Mouse (Mus musculus): ENCODE results near the gene Igsf8. TPM values are rescaled to one million over a fixed set of nuclear protein-coding genes. Genes with fewer than 3 reads are reported as not detected.

Igsf8 gene
- polyA plus RNA-seq, 1 experiment: 90.8 TPM

GRCm38 (mm10) chr1:172333512-172333911 is 72.1 kb downstream of the Igsf8 start:
- no peak overlapping the region for H3K27ac ChIP-seq (ENCODE audit: insufficient read depth, low read depth, low read length)
- H3K36me3 ChIP-seq (ENCODE audit: control insufficient read depth, insufficient read depth, low read length): no peaks in the 10 kb centered on the region
- H3K4me1 ChIP-seq (ENCODE audit: control insufficient read depth, insufficient read depth, insufficient read length, low read length): no peaks in the 10 kb centered on the region
- 22% methylated on average over 3 of the region's 3 CpGs for WGBS
- H3K27me3 ChIP-seq (ENCODE audit: control insufficient read depth, insufficient read depth, low read length): peaks cover 14% of the 10 kb centered on the region
- TF ChIP-seq CTCF (IDR thresholded peaks at IDR 0.05; ENCODE audit: extremely low read depth, insufficient read length, insufficient replicate concordance, low read depth, low read length) (no peak), POLR2A (IDR thresholded peaks at IDR 0.05; ENCODE audit: low read depth, low read length) (no peak)
- no peak overlapping the region for H3K4me3 ChIP-seq (ENCODE audit: low read depth, low read length)

GRCm38 (mm10) chr1:172335804-172336203 is 74.4 kb downstream of the Igsf8 start:
- Histone ChIP-seq H3K27ac (ENCODE audit: insufficient read depth, low read depth, low read length) (no peak overlapping the region), H3K36me3 (ENCODE audit: control insufficient read depth, insufficient read depth, low read length) (no peaks in the 10 kb centered on the region), H3K27me3 (ENCODE audit: control insufficient read depth, insufficient read depth, low read length) (peaks cover 21% of the 10 kb centered on the region), H3K4me1 (ENCODE audit: control insufficient read depth, insufficient read depth, insufficient read length, low read length) (no peaks in the 10 kb centered on the region), H3K4me3 (ENCODE audit: low read depth, low read length) (no peak overlapping the region)
- WGBS: 71% methylated on average over 15 of the region's 15 CpGs
- TF ChIP-seq POLR2A (IDR thresholded peaks at IDR 0.05; ENCODE audit: low read depth, low read length) (no peak), CTCF (IDR thresholded peaks at IDR 0.05; ENCODE audit: extremely low read depth, insufficient read length, insufficient replicate concordance, low read depth, low read length) (no peak)

- no peaks in the 10 kb centered on the region for H3K36me3 ChIP-seq (ENCODE audit: control insufficient read depth, insufficient read depth, low read length)
- H3K27me3 ChIP-seq (ENCODE audit: control insufficient read depth, insufficient read depth, low read length): peaks cover 37% of the 10 kb centered on the region
- no peaks in the 10 kb centered on the region; the same call in 1 of the 2 replicates for H3K4me1 ChIP-seq (ENCODE audit: control insufficient read depth, insufficient read depth, insufficient read length, low read length)
- no peak overlapping the region for H3K4me3 ChIP-seq (ENCODE audit: low read depth, low read length)
- TF ChIP-seq CTCF (IDR thresholded peaks at IDR 0.05; ENCODE audit: extremely low read depth, insufficient read length, insufficient replicate concordance, low read depth, low read length): no peak
- TF ChIP-seq POLR2A (IDR thresholded peaks at IDR 0.05; ENCODE audit: low read depth, low read length): no peak
- WGBS: 48% methylated on average over 2 of the region's 2 CpGs
- H3K27ac ChIP-seq (ENCODE audit: insufficient read depth, low read depth, low read length): no peak overlapping the region
These were observed 76.2 kb downstream of the Igsf8 start for GRCm38 (mm10) chr1:172337411-172338185.

GRCm38 (mm10) chr1:172340729-172341321 is 79.4 kb downstream of the Igsf8 start, which contains the start of gene Kcnj10:
Gene Kcnj10 (plus strand): TSS chr1:172341210.
- peaks cover 32% of the 10 kb centered on the region for H3K27me3 ChIP-seq (ENCODE audit: control insufficient read depth, insufficient read depth, low read length)
- TF ChIP-seq POLR2A (IDR thresholded peaks at IDR 0.05; ENCODE audit: low read depth, low read length): no peak
- TF ChIP-seq CTCF (IDR thresholded peaks at IDR 0.05; ENCODE audit: extremely low read depth, insufficient read length, insufficient replicate concordance, low read depth, low read length): no peak
- H3K4me1 ChIP-seq (ENCODE audit: control insufficient read depth, insufficient read depth, insufficient read length, low read length): no peaks in the 10 kb centered on the region; the same call in 1 of the 2 replicates
- no peak within 1 kb of the TSS for H3K27ac ChIP-seq (ENCODE audit: insufficient read depth, low read depth, low read length)
- peak within 1 kb of the TSS; percentile 46 for H3K4me3 ChIP-seq (ENCODE audit: low read depth, low read length)
- 3% methylated on average over 38 of the region's 38 CpGs for WGBS
- no peaks in the 10 kb centered on the region for H3K36me3 ChIP-seq (ENCODE audit: control insufficient read depth, insufficient read depth, low read length)

- H3K4me1 ChIP-seq (ENCODE audit: control insufficient read depth, insufficient read depth, insufficient read length, low read length): no peaks in the 10 kb centered on the region; the same call in none of the 2 replicates
- H3K36me3 ChIP-seq (ENCODE audit: control insufficient read depth, insufficient read depth, low read length): no peaks in the 10 kb centered on the region
- peaks cover 32% of the 10 kb centered on the region for H3K27me3 ChIP-seq (ENCODE audit: control insufficient read depth, insufficient read depth, low read length)
- H3K27ac ChIP-seq (ENCODE audit: insufficient read depth, low read depth, low read length): no peak overlapping the region
- WGBS: 13% methylated on average over 10 of the region's 10 CpGs
- H3K4me3 ChIP-seq (ENCODE audit: low read depth, low read length): peak overlapping the region; percentile 46
- TF ChIP-seq CTCF (IDR thresholded peaks at IDR 0.05; ENCODE audit: extremely low read depth, insufficient read length, insufficient replicate concordance, low read depth, low read length) (no peak), POLR2A (IDR thresholded peaks at IDR 0.05; ENCODE audit: low read depth, low read length) (no peak)
These were observed 79.9 kb downstream of the Igsf8 start for GRCm38 (mm10) chr1:172341386-172341785.

- no peaks in the 10 kb centered on the region; the same call in none of the 2 replicates for H3K4me1 ChIP-seq (ENCODE audit: control insufficient read depth, insufficient read depth, insufficient read length, low read length)
- no peak overlapping the region for H3K27ac ChIP-seq (ENCODE audit: insufficient read depth, low read depth, low read length)
- no peak for TF ChIP-seq CTCF (IDR thresholded peaks at IDR 0.05; ENCODE audit: extremely low read depth, insufficient read length, insufficient replicate concordance, low read depth, low read length)
- TF ChIP-seq POLR2A (IDR thresholded peaks at IDR 0.05; ENCODE audit: low read depth, low read length): no peak
- no peaks in the 10 kb centered on the region for H3K36me3 ChIP-seq (ENCODE audit: control insufficient read depth, insufficient read depth, low read length)
- H3K27me3 ChIP-seq (ENCODE audit: control insufficient read depth, insufficient read depth, low read length): peaks cover 29% of the 10 kb centered on the region
- 79% methylated on average over 3 of the region's 3 CpGs for WGBS
- H3K4me3 ChIP-seq (ENCODE audit: low read depth, low read length): peak overlapping the region; percentile 14; the same call in 1 of the 2 replicates
These were observed 81.3 kb downstream of the Igsf8 start for GRCm38 (mm10) chr1:172342729-172343128.

- H3K27ac ChIP-seq (ENCODE audit: insufficient read depth, low read depth, low read length): no peak overlapping the region
- no peaks in the 10 kb centered on the region for H3K36me3 ChIP-seq (ENCODE audit: control insufficient read depth, insufficient read depth, low read length)
- WGBS: 53% methylated on average over 3 of the region's 3 CpGs
- H3K4me3 ChIP-seq (ENCODE audit: low read depth, low read length): no peak overlapping the region
- no peaks in the 10 kb centered on the region; the same call in none of the 2 replicates for H3K4me1 ChIP-seq (ENCODE audit: control insufficient read depth, insufficient read depth, insufficient read length, low read length)
- peaks cover 26% of the 10 kb centered on the region for H3K27me3 ChIP-seq (ENCODE audit: control insufficient read depth, insufficient read depth, low read length)
- TF ChIP-seq CTCF (IDR thresholded peaks at IDR 0.05; ENCODE audit: extremely low read depth, insufficient read length, insufficient replicate concordance, low read depth, low read length): no peak
- TF ChIP-seq POLR2A (IDR thresholded peaks at IDR 0.05; ENCODE audit: low read depth, low read length): no peak
These were observed 82.5 kb downstream of the Igsf8 start for GRCm38 (mm10) chr1:172343914-172344313.
